Mouse (Mus musculus) CH12.LX (cell line): ENCODE data around the gene Ripply2.

Experiments
- BHLHE40 ChIP-seq: IDR thresholded peaks from 2 replicates; pipeline ENCODE4 v1.6.1; 2011; ENCODE audit warnings: mild to moderate bottlenecking, low read depth, low read length, improper control_type of control experiment
- CTCF ChIP-seq, 2 experiments: IDR thresholded peaks in 1 of 2; conservative IDR thresholded peaks in 1 of 2; 2 replicates each; pipeline ENCODE4 v1.5.1; 2011 to 2012; ENCODE audit warnings: low read depth in 2 of 2, low read length in 2 of 2, improper control_type of control experiment in 1 of 2, inconsistent platforms in 1 of 2, mild to moderate bottlenecking in 1 of 2, moderate library complexity in 1 of 2
- E2F4 ChIP-seq: IDR thresholded peaks from 2 replicates; pipeline ENCODE4 v1.6.1; 2011; ENCODE audit warnings: low read depth, low read length, improper control_type of control experiment; ENCODE audit not compliant: insufficient replicate concordance
- EP300 ChIP-seq: IDR thresholded peaks from 2 replicates; pipeline ENCODE4 v1.6.1; 2011; ENCODE audit warnings: low read length, improper control_type of control experiment
- RAD21 ChIP-seq: IDR thresholded peaks from 2 replicates; pipeline ENCODE4 v1.6.1; 2011; ENCODE audit warnings: low read depth, mild to moderate bottlenecking, low read length, improper control_type of control experiment, moderate library complexity
- TCF12 ChIP-seq: IDR thresholded peaks from 2 replicates; pipeline ENCODE4 v1.6.1; 2014; ENCODE audit warnings: low read depth, mild to moderate bottlenecking, inconsistent platforms, low read length, improper control_type of control experiment
- USF1 ChIP-seq: IDR thresholded peaks from 2 replicates; pipeline ENCODE4 v1.6.1; 2014; ENCODE audit warnings: low read depth, mild to moderate bottlenecking, inconsistent platforms, low read length, improper control_type of control experiment
- ZMIZ1 ChIP-seq: IDR thresholded peaks from 2 replicates; pipeline ENCODE4 v1.6.1; 2012; ENCODE audit warnings: low read depth, mild to moderate bottlenecking, inconsistent platforms, low read length, improper control_type of control experiment
- ZNF384 ChIP-seq: IDR thresholded peaks from 2 replicates; pipeline ENCODE4 v1.6.1; 2012; ENCODE audit warnings: low read depth, low read length, improper control_type of control experiment, inconsistent platforms

- no peak for TF ChIP-seq BHLHE40
- no peak for TF ChIP-seq CTCF (conservative IDR thresholded peaks at IDR 0.05 in 1 of 2, IDR thresholded peaks at IDR 0.05 in 1 of 2; ENCODE audit: low read depth in 2 of 2, low read length in 2 of 2)
- TF ChIP-seq EP300, result no peak
- TF ChIP-seq TCF12, result no peak
- no peak for TF ChIP-seq E2F4
- TF ChIP-seq USF1, result no peak
- no peak for TF ChIP-seq ZMIZ1
- TF ChIP-seq RAD21, result no peak
- no peak for TF ChIP-seq ZNF384
Measured at GRCm38 (mm10) chr9:86981551-86981950, 33.8 kb upstream of the Ripply2 start.
